Mouse (Mus musculus) midbrain, embryonic 10.5 days (tissue): ENCODE measurements around the gene Gigyf2. TPM values are rescaled to one million over a fixed set of nuclear protein-coding genes. Genes with fewer than 3 reads are reported as not detected.

ENCODE experiments used
- DNase-seq: peaks from one replicate; pipeline ENCODE4 v3.0.0-alpha.2; 2017; ENCODE audit warnings: low spot score
- H3K27ac ChIP-seq: fragments of 300-500 bp; sonication (generic); replicated peaks from 2 replicates; pipeline ENCODE4 v1.5.1; 2016; ENCODE audit warnings: mild to moderate bottlenecking
- H3K27me3 ChIP-seq: fragments of 300-500 bp; sonication (generic); 2 replicates; pipeline ENCODE4 v1.6.1; 2016; ENCODE audit warnings: low read depth, mild to moderate bottlenecking; ENCODE audit not compliant: poor library complexity, severe bottlenecking
- H3K36me3 ChIP-seq: fragments of 300-500 bp; sonication (generic); 2 replicates; pipeline ENCODE4 v1.6.1; 2016; ENCODE audit warnings: mild to moderate bottlenecking, moderate library complexity
- H3K4me1 ChIP-seq: fragments of 300-500 bp; sonication (generic); 2 replicates; pipeline ENCODE4 v1.6.1; 2016
- H3K4me3 ChIP-seq: fragments of 300-500 bp; sonication (generic); 2 replicates; pipeline ENCODE4 v1.5.1; 2016; ENCODE audit warnings: mild to moderate bottlenecking, moderate library complexity
- H3K9me3 ChIP-seq: fragments of 300-500 bp; sonication (generic); replicated peaks from 2 replicates; pipeline ENCODE4 v1.6.1; 2016; ENCODE audit warnings: mild to moderate bottlenecking
- WGBS: fragments of 180-500 bp; shearing (Covaris S2); methylation state at CpG from one replicate; pipeline ENCODE4 v1.1.7; 2016; 5-methylcytosine and 5-hydroxymethylcytosine counted together
- polyA plus RNA-seq: library from polyadenylated mRNA; unstranded; fragments of >200 nt; fragmentation: Nextera tagmentation; extraction: Ambion mirVana; gene quantifications from 2 replicates; pipeline ENCODE4 v1.2.1, GENCODE M21; 2016

The Gigyf2 gene
- 49.1 and 52.4 TPM in 2 replicates for polyA plus RNA-seq

DNA sequence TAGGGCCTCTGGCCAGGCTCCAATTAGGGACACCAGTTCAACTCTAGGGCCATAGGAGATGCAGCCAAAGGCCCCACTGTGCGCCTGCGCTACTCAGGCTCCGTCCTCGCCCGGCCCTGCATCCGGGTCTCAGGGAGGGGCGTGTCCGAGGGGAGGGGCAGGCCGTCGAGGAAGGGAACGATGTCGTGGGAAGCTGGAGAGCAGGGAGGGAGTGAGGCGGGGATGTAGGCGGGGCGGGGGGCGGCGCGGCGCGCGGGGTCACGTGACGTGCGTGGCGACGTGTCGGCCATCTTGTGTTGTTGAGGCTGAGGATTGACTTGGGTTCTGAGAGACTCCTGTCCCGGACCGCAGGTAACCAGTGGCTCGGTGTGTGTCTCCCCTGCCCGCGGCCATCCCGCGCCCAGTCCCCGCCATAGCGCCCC, at the start of gene Gigyf2:
Gene Gigyf2, plus strand, starts transcription at position 257 of the 422 bp plus-strand sequence.
- DNase-seq, result peak; percentile 99
- H3K9me3 ChIP-seq, result peaks cover 1% of the 10 kb centered on the region; the same call in 1 of the 2 replicates
- WGBS, result 1% methylated on average over 32 of the region's 36 CpGs

GRCm38 (mm10) chr1:87280281-87280680, 46.5 kb upstream of the Gigyf2 start:
- 86% methylated on average over 5 of the region's 5 CpGs for WGBS
- Histone ChIP-seq H3K4me1 (peaks cover 7% of the 10 kb centered on the region), H3K27ac (no peak overlapping the region), H3K36me3 (no peaks in the 10 kb centered on the region), H3K4me3 (no peak overlapping the region), H3K27me3 (0 out of 2 replicates have a peak, but pooled peaks cover 4% of the 10 kb centered on the region), H3K9me3 (no peaks in the 10 kb centered on the region)
- no peak for DNase-seq

More for the DNA sequence above, at the start of gene Gigyf2:
- 0 out of 2 replicates have a peak, but pooled peaks cover 5% of the 10 kb centered on the region for H3K27me3 ChIP-seq
- H3K27ac ChIP-seq, result peak within 1 kb of the TSS; percentile 96
- H3K4me3 ChIP-seq, result peak within 1 kb of the TSS; percentile 96
- peaks cover 19% of the 10 kb centered on the region for H3K4me1 ChIP-seq
- peaks cover 21% of the 10 kb centered on the region for H3K36me3 ChIP-seq

GRCm38 (mm10) chr1:87281599-87282412, 45.0 kb upstream of the Gigyf2 start:
- peaks cover 4% of the 10 kb centered on the region; the same call in 1 of the 2 replicates for H3K9me3 ChIP-seq
- 0 out of 2 replicates have a peak, but pooled peaks cover 4% of the 10 kb centered on the region for H3K27me3 ChIP-seq
- H3K4me3 ChIP-seq, result peak overlapping the region; percentile 16; the same call in 1 of the 2 replicates
- DNase-seq, result peak; percentile 23
- no peaks in the 10 kb centered on the region for H3K36me3 ChIP-seq
- peaks cover 7% of the 10 kb centered on the region for H3K4me1 ChIP-seq
- peak overlapping the region; percentile 65 for H3K27ac ChIP-seq
- WGBS, result 24% methylated on average over 20 of the region's 20 CpGs

- Histone ChIP-seq H3K4me3 (no peak overlapping the region), H3K9me3 (peaks cover 4% of the 10 kb centered on the region; the same call in 1 of the 2 replicates), H3K27me3 (0 out of 2 replicates have a peak, but pooled peaks cover 4% of the 10 kb centered on the region), H3K36me3 (no peaks in the 10 kb centered on the region), H3K27ac (peak overlapping the region; percentile 65; the same call in 1 of the 2 replicates), H3K4me1 (peaks cover 7% of the 10 kb centered on the region)
- 72% methylated on average over 6 of the region's 6 CpGs for WGBS
- no peak for DNase-seq
Measured at GRCm38 (mm10) chr1:87282413-87282788, 44.4 kb upstream of the Gigyf2 start.

DNA sequence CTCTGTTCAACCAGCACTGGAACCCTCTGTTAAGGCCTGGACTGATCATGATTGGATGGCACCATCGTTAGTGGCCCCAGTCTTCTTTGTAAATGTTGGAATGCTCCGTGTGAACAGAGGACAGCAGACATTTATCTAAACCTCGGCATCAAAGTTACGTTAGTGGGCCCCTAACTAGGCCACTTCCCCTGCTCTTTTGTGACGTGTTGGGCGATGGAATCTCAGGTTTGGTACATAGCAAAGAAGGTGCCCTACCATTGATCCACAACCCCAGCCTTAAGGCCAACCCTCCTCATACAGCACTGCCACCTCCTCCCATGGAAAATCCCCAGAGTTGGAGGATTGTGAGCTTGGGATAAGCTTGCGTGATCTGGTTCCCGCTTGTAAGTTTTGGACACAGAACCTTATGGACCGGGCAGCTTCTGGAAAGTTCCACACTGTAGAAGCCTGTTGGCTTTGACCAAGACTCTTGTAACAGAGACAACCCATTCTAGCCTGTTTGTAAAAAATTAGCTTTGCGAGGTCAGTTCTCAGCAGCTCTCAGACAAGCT, 43.3 kb upstream of the Gigyf2 start:
- no peak overlapping the region for H3K27ac ChIP-seq
- WGBS, result 84% methylated on average over 10 of the region's 10 CpGs
- 0 out of 2 replicates have a peak, but pooled peaks cover 4% of the 10 kb centered on the region for H3K27me3 ChIP-seq
- H3K4me1 ChIP-seq, result peaks cover 7% of the 10 kb centered on the region
- no peak for DNase-seq
- no peaks in the 10 kb centered on the region for H3K36me3 ChIP-seq
- no peak overlapping the region for H3K4me3 ChIP-seq
- H3K9me3 ChIP-seq, result peaks cover 4% of the 10 kb centered on the region; the same call in 1 of the 2 replicates

GRCm38 (mm10) chr1:87287105-87287504, 39.7 kb upstream of the Gigyf2 start:
- H3K9me3 ChIP-seq, result peaks cover 4% of the 10 kb centered on the region; the same call in 1 of the 2 replicates
- H3K27me3 ChIP-seq, result no peaks in the 10 kb centered on the region
- 68% methylated on average over 2 of the region's 2 CpGs for WGBS
- DNase-seq, result no peak
- no peaks in the 10 kb centered on the region for H3K36me3 ChIP-seq
- H3K4me1 ChIP-seq, result peaks cover 2% of the 10 kb centered on the region
- no peak overlapping the region for H3K27ac ChIP-seq
- H3K4me3 ChIP-seq, result no peak overlapping the region

DNA sequence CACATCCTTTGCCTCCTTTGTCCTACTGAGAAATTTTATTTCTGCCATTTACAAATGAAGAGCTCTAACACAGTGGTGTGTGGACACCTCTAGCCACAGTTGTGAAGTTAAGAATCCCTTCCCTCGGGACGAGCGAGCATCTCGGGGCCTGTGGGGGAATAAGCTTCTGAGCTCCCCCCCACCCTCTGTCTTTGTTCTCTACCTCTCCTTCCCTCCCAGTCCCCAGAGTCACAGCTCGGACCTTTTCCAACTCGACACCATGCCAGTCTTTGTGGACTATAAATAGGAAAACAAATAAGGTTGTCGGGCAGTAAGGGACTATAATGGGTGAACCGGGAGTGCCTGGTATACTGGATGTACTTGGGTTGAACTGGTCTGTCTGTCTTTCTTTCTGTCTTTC, 35.4 kb upstream of the Gigyf2 start:
- Histone ChIP-seq H3K36me3 (no peaks in the 10 kb centered on the region), H3K9me3 (no peaks in the 10 kb centered on the region), H3K4me3 (no peak overlapping the region), H3K4me1 (no peaks in the 10 kb centered on the region; the same call in 1 of the 2 replicates), H3K27me3 (no peaks in the 10 kb centered on the region), H3K27ac (no peak overlapping the region)
- 78% methylated on average over 8 of the region's 8 CpGs for WGBS
- DNase-seq, result no peak

GRCm38 (mm10) chr1:87292420-87293190, 34.2 kb upstream of the Gigyf2 start:
- H3K4me1 ChIP-seq, result no peaks in the 10 kb centered on the region; the same call in 1 of the 2 replicates
- H3K4me3 ChIP-seq, result no peak overlapping the region
- H3K9me3 ChIP-seq, result no peaks in the 10 kb centered on the region
- H3K27ac ChIP-seq, result no peak overlapping the region
- H3K36me3 ChIP-seq, result no peaks in the 10 kb centered on the region
- WGBS, result 70% methylated on average over 15 of the region's 15 CpGs
- no peaks in the 10 kb centered on the region for H3K27me3 ChIP-seq
- DNase-seq, result peak; percentile 25

- WGBS, result 83% methylated on average over 4 of the region's 4 CpGs
Measured at GRCm38 (mm10) chr1:87294063-87294710, 32.6 kb upstream of the Gigyf2 start.

GRCm38 (mm10) chr1:87294951-87295350, 31.8 kb upstream of the Gigyf2 start:
- 73% methylated on average over 4 of the region's 4 CpGs for WGBS
- no peak for DNase-seq

More at GRCm38 (mm10) chr1:87294063-87294710, 32.6 kb upstream of the Gigyf2 start:
- H3K27me3 ChIP-seq, result no peaks in the 10 kb centered on the region
- no peaks in the 10 kb centered on the region for H3K36me3 ChIP-seq
- DNase-seq, result no peak
- H3K4me1 ChIP-seq, result no peaks in the 10 kb centered on the region; the same call in 1 of the 2 replicates
- no peaks in the 10 kb centered on the region for H3K9me3 ChIP-seq
- no peak overlapping the region for H3K4me3 ChIP-seq
- H3K27ac ChIP-seq, result no peak overlapping the region

DNA sequence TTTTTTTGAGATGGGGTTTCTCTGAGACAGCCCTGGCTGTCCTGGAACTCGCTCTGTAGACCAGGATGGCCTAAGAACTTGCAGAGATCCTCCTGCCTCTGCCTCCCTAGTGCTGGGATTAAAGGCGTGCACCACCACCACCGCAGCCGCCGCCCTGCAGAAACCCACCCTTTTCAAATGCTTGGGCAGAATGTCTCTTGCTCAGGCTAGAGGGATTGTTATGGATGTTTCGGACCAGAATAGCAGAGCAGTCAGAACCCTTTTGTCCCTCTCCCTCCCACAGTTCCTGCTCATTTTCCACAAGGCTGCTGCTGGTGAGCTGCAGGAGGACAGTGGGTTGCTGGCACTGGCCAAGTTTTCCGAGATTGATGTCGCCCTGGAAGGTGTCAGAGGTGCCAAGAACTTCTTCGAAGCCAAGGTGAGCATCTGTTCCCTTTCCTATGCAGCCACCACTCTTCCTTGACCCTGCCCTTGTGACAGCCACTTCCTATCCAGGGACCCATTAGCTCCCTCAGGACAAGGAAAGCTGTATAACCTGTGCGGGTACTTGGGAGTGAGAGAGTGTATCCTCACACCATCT, 29.4 kb upstream of the Gigyf2 start:
- H3K4me3 ChIP-seq, result no peak overlapping the region
- no peaks in the 10 kb centered on the region for H3K27me3 ChIP-seq
- WGBS, result 88% methylated on average over 10 of the region's 10 CpGs
- no peak for DNase-seq
- H3K27ac ChIP-seq, result no peak overlapping the region
- no peaks in the 10 kb centered on the region; the same call in 1 of the 2 replicates for H3K4me1 ChIP-seq
- no peaks in the 10 kb centered on the region for H3K9me3 ChIP-seq
- no peaks in the 10 kb centered on the region for H3K36me3 ChIP-seq

More at GRCm38 (mm10) chr1:87294951-87295350, 31.8 kb upstream of the Gigyf2 start:
- no peaks in the 10 kb centered on the region for H3K9me3 ChIP-seq
- H3K4me1 ChIP-seq, result no peaks in the 10 kb centered on the region; the same call in 1 of the 2 replicates
- no peak overlapping the region for H3K27ac ChIP-seq
- no peak overlapping the region for H3K4me3 ChIP-seq
- no peaks in the 10 kb centered on the region for H3K27me3 ChIP-seq
- H3K36me3 ChIP-seq, result no peaks in the 10 kb centered on the region
